Mouse (Mus musculus) heart, adult 2 months (tissue): Measurements from ENCODE around the gene Sox15.

ENCODE experiments used
- CTCF ChIP-seq: fragments of 200-600 bp; IDR thresholded peaks from 2 replicates; pipeline ENCODE4 v1.8.1; 2022; ENCODE audit warnings: antibody characterized with exemption, mild to moderate bottlenecking, moderate library complexity
- EP300 ChIP-seq: fragments of 200-500 bp; IDR thresholded peaks from 2 replicates; pipeline ENCODE4 v1.6.1; 2011; ENCODE audit warnings: low read depth, low read length, control low read depth; ENCODE audit not compliant: insufficient read depth
- POLR2A ChIP-seq: fragments of 200-500 bp; IDR thresholded peaks from 2 replicates; pipeline ENCODE4 v1.6.1; 2011; ENCODE audit warnings: mild to moderate bottlenecking, low read depth, low read length, control low read depth; ENCODE audit not compliant: insufficient read depth

- TF ChIP-seq CTCF (no peak), POLR2A (no peak), EP300 (no peak)
Observed at GRCm38 (mm10) chr11:69653399-69653798, 1.7 kb upstream of the Sox15 start.
